Mouse (Mus musculus) lung, adult 2 months (tissue): ENCODE results near the gene Ttll11.

Experiments
- CTCF ChIP-seq: fragments of 200-500 bp; IDR thresholded peaks from 2 replicates; pipeline ENCODE4 v1.5.1; 2011; ENCODE audit warnings: mild to moderate bottlenecking, low read length, control low read depth; ENCODE audit not compliant: insufficient read depth
- POLR2A ChIP-seq: fragments of 200-500 bp; IDR thresholded peaks from 2 replicates; pipeline ENCODE4 v1.6.1; 2011; ENCODE audit warnings: low read depth, mild to moderate bottlenecking, control low read depth, low read length, borderline replicate concordance; ENCODE audit errors: extremely low read depth

DNA sequence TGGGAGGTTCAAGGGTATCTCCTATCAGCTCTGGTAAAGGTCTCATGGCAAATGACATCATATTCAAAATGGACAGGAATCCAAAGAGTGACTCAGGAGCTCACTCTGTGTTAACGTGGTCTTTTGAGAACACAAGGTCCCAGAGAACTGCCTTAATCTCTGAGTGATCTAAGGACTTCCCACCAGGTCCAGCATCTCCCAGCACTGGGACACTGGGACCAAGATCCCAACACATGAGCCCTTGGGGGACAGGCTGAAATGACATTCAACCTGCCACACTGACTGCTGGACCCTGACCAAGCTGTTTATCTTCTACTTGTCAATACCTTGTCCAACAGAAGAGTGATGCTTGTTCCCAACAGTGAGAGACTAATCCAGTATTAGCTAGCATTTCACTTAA lies 68.0 kb downstream of the Ttll11 start:
- no peak for TF ChIP-seq POLR2A
- no peak for TF ChIP-seq CTCF
